Mouse (Mus musculus): Measurements from ENCODE around the gene Birc2. TPM values are rescaled to one million over a fixed set of nuclear protein-coding genes. Genes with fewer than 3 reads are reported as not detected.
A peak's percentile ranks its signal among the peaks of the same experiment; 100 is the strongest.

Birc2 gene
- polyA plus RNA-seq, 1 experiment from 2014 or later, result 32.7 TPM

DNA sequence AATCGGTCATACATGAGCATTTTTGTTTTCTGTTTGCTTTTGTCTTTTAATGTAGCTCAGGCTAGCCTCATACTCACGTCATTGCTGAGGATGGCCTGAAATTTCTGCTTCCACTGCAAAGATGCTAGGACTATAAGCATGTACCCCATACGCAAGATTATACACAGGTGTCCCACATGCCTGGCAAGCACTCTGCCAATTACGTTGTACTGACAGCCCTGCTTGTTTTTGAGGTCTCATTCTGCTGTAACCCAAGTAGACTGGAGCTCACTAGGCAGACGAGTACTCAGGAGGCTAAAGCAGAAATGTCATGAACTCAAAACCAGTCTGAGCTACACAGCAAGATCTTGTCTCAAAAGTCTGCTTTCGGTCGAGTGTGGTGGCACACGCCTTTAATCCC, 15.0 kb upstream of the Birc2 start:
- Histone ChIP-seq H3K4me1 (replicated peaks; ENCODE audit: control insufficient read depth, insufficient read depth, low read length) (no peaks in the 10 kb centered on the region), H3K9me3 (ENCODE audit: control insufficient read depth, low read length) (no peaks in the 10 kb centered on the region), H3K27ac (ENCODE audit: low read length) (no peak overlapping the region), H3K36me3 (ENCODE audit: control insufficient read depth, insufficient read depth, low read length) (no peaks in the 10 kb centered on the region), H3K4me2 (ENCODE audit: low read depth, low read length) (no peak overlapping the region), H3K4me3 (ENCODE audit: low read length) (no peak overlapping the region), H3K27me3 (ENCODE audit: control insufficient read depth, insufficient read depth, low read depth, low read length) (no peaks in the 10 kb centered on the region), H3K9ac (ENCODE audit: low read length) (no peak overlapping the region)
- WGBS, result 85% methylated on average over 8 of the region's 8 CpGs
- ATAC-seq (ENCODE audit: low read depth), result no peak

DNA sequence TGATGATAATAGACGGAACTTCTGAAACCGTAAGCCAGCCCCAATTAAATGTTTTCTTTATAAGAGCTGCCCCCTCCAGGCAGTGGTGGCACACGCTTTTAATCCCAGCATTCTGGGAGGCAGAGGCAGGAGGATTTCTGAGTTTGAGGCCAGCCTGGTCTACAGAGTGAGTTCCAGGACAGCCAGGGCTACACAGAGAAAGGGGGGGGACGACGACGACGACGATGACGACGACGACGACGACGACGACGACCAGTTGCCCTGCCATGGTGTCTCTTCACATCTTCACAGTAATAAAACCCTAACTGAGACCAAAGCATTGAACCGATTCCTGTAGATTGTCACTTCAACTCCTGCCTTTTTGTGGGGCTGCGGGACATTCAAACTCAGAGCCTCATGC, 11.3 kb upstream of the Birc2 start:
- ATAC-seq (ENCODE audit: low read depth), result no peak
- no peak overlapping the region for H3K9ac ChIP-seq (ENCODE audit: low read length)
- 91% methylated on average over 18 of the region's 18 CpGs for WGBS

DNA sequence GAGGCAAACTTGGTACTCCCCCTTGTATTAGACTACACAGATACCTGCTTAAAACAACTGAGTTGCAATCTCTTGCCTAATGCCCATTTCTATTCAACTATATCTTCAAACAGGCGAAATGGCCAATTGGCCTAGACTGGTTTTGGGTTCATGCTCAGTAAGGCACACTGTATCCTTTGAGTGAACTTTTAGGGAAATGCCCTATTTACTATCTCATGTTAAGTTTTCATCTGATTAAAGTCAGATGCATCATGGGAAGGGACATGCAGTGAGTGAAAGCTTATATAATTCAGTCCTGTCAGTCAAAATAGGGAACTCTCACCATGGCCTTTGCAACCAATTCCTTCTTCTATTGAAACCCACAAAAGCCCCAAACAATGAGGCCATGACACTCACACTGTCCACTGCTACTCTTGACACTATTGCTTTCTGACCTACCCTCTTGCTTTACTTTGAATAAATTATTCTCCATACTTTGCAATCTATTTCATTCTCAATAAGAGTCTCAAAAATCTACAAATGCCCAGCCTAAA, 9.9 kb upstream of the Birc2 start:
- no peak overlapping the region for H3K9ac ChIP-seq (ENCODE audit: low read length)

More for the DNA sequence above, 11.3 kb upstream of the Birc2 start:
- no peaks in the 10 kb centered on the region; the same call in 1 of the 2 replicates for H3K4me1 ChIP-seq (replicated peaks; ENCODE audit: control insufficient read depth, insufficient read depth, low read length)
- H3K4me3 ChIP-seq (ENCODE audit: low read length), result no peak overlapping the region
- H3K27ac ChIP-seq (ENCODE audit: low read length), result no peak overlapping the region
- H3K36me3 ChIP-seq (ENCODE audit: control insufficient read depth, insufficient read depth, low read length), result no peaks in the 10 kb centered on the region
- H3K27me3 ChIP-seq (ENCODE audit: control insufficient read depth, insufficient read depth, low read depth, low read length), result no peaks in the 10 kb centered on the region
- H3K9me3 ChIP-seq (ENCODE audit: control insufficient read depth, low read length), result no peaks in the 10 kb centered on the region
- no peak overlapping the region for H3K4me2 ChIP-seq (ENCODE audit: low read depth, low read length)

DNA sequence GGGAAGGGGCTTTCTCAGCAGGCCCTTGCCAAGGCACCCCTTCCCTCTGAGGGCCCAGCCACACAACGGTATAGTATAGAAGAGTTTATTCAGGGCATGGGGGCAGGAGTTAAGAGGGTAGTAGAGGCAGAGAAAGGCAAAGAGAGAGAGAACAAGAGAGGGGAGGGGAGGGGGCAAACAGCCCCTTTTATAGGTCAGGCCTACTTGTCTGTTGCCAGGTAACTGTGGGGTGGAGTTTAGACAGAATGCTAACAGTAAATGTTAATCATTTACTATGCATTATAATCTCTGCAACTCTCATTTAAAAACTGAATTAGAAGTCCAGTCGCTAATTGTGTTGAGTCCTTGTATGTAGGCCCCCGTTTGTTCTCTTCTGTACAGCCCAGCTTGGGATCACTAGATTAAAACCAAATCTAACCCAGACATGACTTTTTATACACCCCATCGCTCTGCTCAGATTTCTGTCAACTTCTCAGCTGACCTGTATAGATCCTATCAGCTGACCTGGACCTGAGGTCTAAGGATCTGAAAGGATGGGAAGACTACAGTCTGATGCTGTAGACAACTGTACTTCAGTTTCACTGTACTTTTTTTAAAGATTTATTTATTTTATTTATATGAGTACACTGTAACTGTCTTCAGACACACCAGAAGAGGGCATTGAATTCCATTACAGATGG, 8.5 kb upstream of the Birc2 start:
- no peak overlapping the region for H3K4me2 ChIP-seq (ENCODE audit: low read depth, low read length)
- H3K27me3 ChIP-seq (ENCODE audit: control insufficient read depth, insufficient read depth, low read depth, low read length), result no peaks in the 10 kb centered on the region
- peak; percentile 51; the same call in 1 of the 2 replicates for ATAC-seq (ENCODE audit: low read depth)
- WGBS, result 57% methylated on average over 4 of the region's 4 CpGs
- no peaks in the 10 kb centered on the region for H3K9me3 ChIP-seq (ENCODE audit: control insufficient read depth, low read length)
- no peak overlapping the region for H3K27ac ChIP-seq (ENCODE audit: low read length)
- no peak overlapping the region for H3K9ac ChIP-seq (ENCODE audit: low read length)
- H3K4me1 ChIP-seq (replicated peaks; ENCODE audit: control insufficient read depth, insufficient read depth, low read length), result no peaks in the 10 kb centered on the region; the same call in 1 of the 2 replicates
- no peak overlapping the region for H3K4me3 ChIP-seq (ENCODE audit: low read length)
- no peaks in the 10 kb centered on the region for H3K36me3 ChIP-seq (ENCODE audit: control insufficient read depth, insufficient read depth, low read length)

More for the DNA sequence above, 9.9 kb upstream of the Birc2 start:
- Histone ChIP-seq H3K27ac (ENCODE audit: low read length) (no peak overlapping the region), H3K4me1 (replicated peaks; ENCODE audit: control insufficient read depth, insufficient read depth, low read length) (no peaks in the 10 kb centered on the region; the same call in 1 of the 2 replicates), H3K27me3 (ENCODE audit: control insufficient read depth, insufficient read depth, low read depth, low read length) (no peaks in the 10 kb centered on the region), H3K36me3 (ENCODE audit: control insufficient read depth, insufficient read depth, low read length) (no peaks in the 10 kb centered on the region), H3K4me2 (ENCODE audit: low read depth, low read length) (no peak overlapping the region), H3K9me3 (ENCODE audit: control insufficient read depth, low read length) (no peaks in the 10 kb centered on the region), H3K4me3 (ENCODE audit: low read length) (no peak overlapping the region)
- ATAC-seq (ENCODE audit: low read depth), result no peak
- WGBS, result 91% methylated on average over 1 of the region's 1 CpGs

DNA sequence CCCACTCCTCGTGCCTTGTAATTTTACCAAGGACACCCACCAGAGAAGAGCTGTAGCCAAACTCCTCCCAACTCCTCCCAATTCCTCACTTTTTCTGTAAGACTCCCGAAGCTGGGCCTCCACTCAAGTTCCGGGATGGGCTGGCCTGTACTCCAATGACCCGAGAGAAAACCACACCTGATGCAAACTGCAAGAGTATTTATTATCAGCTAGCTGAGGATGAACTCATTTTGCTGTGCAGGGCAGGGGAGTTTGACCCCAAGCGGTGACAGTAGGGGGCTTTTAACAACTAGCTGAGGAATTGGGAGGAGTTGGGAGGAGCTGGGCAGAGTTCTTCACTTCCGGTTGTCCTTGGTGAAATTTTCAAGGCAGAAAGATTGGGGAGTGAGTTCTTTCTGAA, 4.4 kb upstream of the Birc2 start:
- no peaks in the 10 kb centered on the region for H3K36me3 ChIP-seq (ENCODE audit: control insufficient read depth, insufficient read depth, low read length)
- H3K4me3 ChIP-seq (ENCODE audit: low read length), result no peak overlapping the region
- no peak overlapping the region for H3K27ac ChIP-seq (ENCODE audit: low read length)
- no peaks in the 10 kb centered on the region for H3K9me3 ChIP-seq (ENCODE audit: control insufficient read depth, low read length)
- no peaks in the 10 kb centered on the region for H3K27me3 ChIP-seq (ENCODE audit: control insufficient read depth, insufficient read depth, low read depth, low read length)
- no peak for ATAC-seq (ENCODE audit: low read depth)
- no peak overlapping the region for H3K9ac ChIP-seq (ENCODE audit: low read length)
- no peaks in the 10 kb centered on the region; the same call in 1 of the 2 replicates for H3K4me1 ChIP-seq (replicated peaks; ENCODE audit: control insufficient read depth, insufficient read depth, low read length)
- WGBS, result 55% methylated on average over 6 of the region's 6 CpGs
- H3K4me2 ChIP-seq (ENCODE audit: low read depth, low read length), result no peak overlapping the region

DNA sequence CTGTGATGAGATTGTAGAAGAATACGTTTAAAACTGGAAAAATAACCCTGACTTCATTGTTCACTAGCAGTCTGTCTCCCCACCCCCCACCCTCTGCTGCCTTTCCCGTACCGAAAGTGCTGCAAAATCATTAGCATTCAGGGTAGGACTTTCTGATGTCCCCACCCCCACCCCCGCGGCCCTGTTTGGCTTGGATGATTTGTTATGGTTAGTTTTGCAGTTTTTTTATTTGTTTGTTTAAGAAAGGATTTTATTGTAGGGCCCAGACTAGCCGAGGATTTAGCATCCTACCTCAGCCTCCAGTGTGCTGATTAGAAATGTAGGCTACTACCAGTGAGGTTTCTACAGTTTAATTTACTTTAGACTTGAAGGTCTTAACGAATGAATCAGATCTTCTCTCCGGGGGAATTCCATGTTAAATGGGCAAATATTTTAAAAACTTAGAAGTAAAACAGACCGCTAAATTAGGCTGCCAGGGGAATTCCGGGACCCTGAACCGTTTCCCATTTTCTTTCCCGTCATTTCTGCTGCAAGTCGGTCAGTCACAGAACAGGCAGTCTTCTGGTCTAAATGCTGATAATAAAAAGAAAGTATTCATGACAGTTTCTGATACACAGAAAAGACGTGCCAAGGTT, 1.1 kb upstream of the Birc2 start:
- ATAC-seq (ENCODE audit: low read depth), result peak; percentile 2; the same call in 1 of the 2 replicates
- H3K27me3 ChIP-seq (ENCODE audit: control insufficient read depth, insufficient read depth, low read depth, low read length), result no peaks in the 10 kb centered on the region
- 10% methylated on average over 14 of the region's 14 CpGs for WGBS

DNA sequence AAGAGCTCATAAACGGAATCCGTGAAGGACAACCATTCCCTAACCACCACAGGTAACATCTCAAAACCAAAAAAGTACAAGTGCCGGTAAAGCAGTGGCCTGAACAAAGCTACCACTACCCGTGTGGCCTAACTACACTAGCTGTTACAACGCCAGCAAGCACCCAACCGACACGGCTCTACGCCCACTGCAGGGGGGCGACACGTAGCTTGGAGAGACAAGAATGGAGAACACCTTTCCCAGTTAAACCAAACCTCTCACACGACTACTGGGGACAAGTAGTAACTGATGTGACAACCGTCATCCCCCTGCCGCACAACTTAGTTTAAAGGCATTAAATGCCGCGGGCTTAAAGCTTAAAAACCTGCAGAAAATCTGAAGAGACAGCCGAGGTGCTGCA, 533 bp downstream of the Birc2 start:
- peak overlapping the region; percentile 100 for H3K27ac ChIP-seq (ENCODE audit: low read length)
- no peaks in the 10 kb centered on the region for H3K9me3 ChIP-seq (ENCODE audit: control insufficient read depth, low read length)
- peak overlapping the region; percentile 68 for H3K4me2 ChIP-seq (ENCODE audit: low read depth, low read length)
- H3K4me1 ChIP-seq (replicated peaks; ENCODE audit: control insufficient read depth, insufficient read depth, low read length), result peaks cover 9% of the 10 kb centered on the region
- peak overlapping the region; percentile 95 for H3K9ac ChIP-seq (ENCODE audit: low read length)
- H3K4me3 ChIP-seq (ENCODE audit: low read length), result peak overlapping the region; percentile 85
- WGBS, result under 1% methylated on average over 16 of the region's 16 CpGs
- H3K27me3 ChIP-seq (ENCODE audit: control insufficient read depth, insufficient read depth, low read depth, low read length), result no peaks in the 10 kb centered on the region
- peaks cover 10% of the 10 kb centered on the region for H3K36me3 ChIP-seq (ENCODE audit: control insufficient read depth, insufficient read depth, low read length)
- ATAC-seq (ENCODE audit: low read depth), result peak; percentile 46

More for the DNA sequence above, 1.1 kb upstream of the Birc2 start:
- Histone ChIP-seq H3K4me3 (ENCODE audit: low read length) (peak overlapping the region; percentile 85), H3K4me1 (replicated peaks; ENCODE audit: control insufficient read depth, insufficient read depth, low read length) (peaks cover 5% of the 10 kb centered on the region), H3K27ac (ENCODE audit: low read length) (peak overlapping the region; percentile 100), H3K4me2 (ENCODE audit: low read depth, low read length) (peak overlapping the region; percentile 85), H3K36me3 (ENCODE audit: control insufficient read depth, insufficient read depth, low read length) (peaks cover 10% of the 10 kb centered on the region), H3K9me3 (ENCODE audit: control insufficient read depth, low read length) (no peaks in the 10 kb centered on the region), H3K9ac (ENCODE audit: low read length) (peak overlapping the region; percentile 95)

DNA sequence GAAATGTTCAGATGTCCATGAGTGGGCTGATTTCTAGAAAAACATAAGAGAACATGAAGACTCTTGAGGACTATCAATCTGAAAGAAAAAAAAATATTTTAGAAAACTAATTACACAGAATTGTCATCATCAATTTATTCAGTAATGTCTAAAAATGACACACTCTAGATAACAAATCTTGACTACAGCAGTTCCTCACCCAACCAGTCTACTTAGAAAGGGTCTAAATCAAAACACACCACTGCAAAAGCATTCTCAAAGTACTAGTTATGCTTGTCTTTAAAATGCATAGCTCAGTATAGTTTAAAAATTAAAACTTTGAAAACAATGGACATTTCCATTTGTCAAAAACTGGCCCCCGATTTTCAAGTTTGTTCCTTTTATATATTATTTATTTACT, 1.6 kb downstream of the Birc2 start:
- Histone ChIP-seq H3K4me3 (ENCODE audit: low read length) (no peak overlapping the region), H3K27ac (ENCODE audit: low read length) (no peak overlapping the region), H3K4me2 (ENCODE audit: low read depth, low read length) (no peak overlapping the region), H3K36me3 (ENCODE audit: control insufficient read depth, insufficient read depth, low read length) (peaks cover 10% of the 10 kb centered on the region), H3K9ac (ENCODE audit: low read length) (no peak overlapping the region), H3K9me3 (ENCODE audit: control insufficient read depth, low read length) (no peaks in the 10 kb centered on the region), H3K4me1 (replicated peaks; ENCODE audit: control insufficient read depth, insufficient read depth, low read length) (peaks cover 9% of the 10 kb centered on the region), H3K27me3 (ENCODE audit: control insufficient read depth, insufficient read depth, low read depth, low read length) (no peaks in the 10 kb centered on the region)
- no peak for ATAC-seq (ENCODE audit: low read depth)
- WGBS, result 66% methylated on average over 1 of the region's 1 CpGs

DNA sequence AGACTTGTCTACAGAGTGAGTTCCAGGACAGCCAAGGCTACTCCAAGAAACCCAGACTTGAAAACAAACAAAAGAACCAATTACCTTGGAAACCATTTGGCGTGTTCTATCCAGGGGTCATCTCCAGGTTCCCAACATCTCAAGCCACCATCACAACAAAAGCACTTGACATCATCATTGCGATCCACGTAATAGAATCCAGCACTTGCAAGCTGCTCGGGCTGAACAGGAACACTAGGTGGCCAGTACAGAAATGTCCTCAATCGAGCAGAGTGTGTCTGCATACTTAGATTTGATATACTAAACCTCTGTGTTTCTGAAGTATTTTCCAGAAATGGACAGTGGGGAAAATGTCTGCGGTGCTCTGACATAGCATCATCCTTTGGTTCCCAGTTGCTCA, 3.4 kb downstream of the Birc2 start:
- H3K36me3 ChIP-seq (ENCODE audit: control insufficient read depth, insufficient read depth, low read length), result peaks cover 10% of the 10 kb centered on the region
- H3K27me3 ChIP-seq (ENCODE audit: control insufficient read depth, insufficient read depth, low read depth, low read length), result no peaks in the 10 kb centered on the region
- no peak overlapping the region for H3K9ac ChIP-seq (ENCODE audit: low read length)
- peak overlapping the region; percentile 27; the same call in 1 of the 2 replicates for H3K4me2 ChIP-seq (ENCODE audit: low read depth, low read length)
- WGBS, result 84% methylated on average over 6 of the region's 6 CpGs
- H3K9me3 ChIP-seq (ENCODE audit: control insufficient read depth, low read length), result no peaks in the 10 kb centered on the region
- H3K27ac ChIP-seq (ENCODE audit: low read length), result no peak overlapping the region
- no peak for ATAC-seq (ENCODE audit: low read depth)
- H3K4me3 ChIP-seq (ENCODE audit: low read length), result peak overlapping the region; percentile 13; the same call in 1 of the 2 replicates
- H3K4me1 ChIP-seq (replicated peaks; ENCODE audit: control insufficient read depth, insufficient read depth, low read length), result peaks cover 13% of the 10 kb centered on the region

Measured in lung, embryonic 16.5 days (tissue).